Mouse (Mus musculus): Measurements from ENCODE around the gene Gm9803. TPM values are rescaled to one million over a fixed set of nuclear protein-coding genes. Genes with fewer than 3 reads are reported as not detected.

Gene Gm9803
- total RNA-seq (2023) = 1 to 10 TPM in 1 of 2 experiments, not detected in 1; 5.4 TPM

GRCm38 (mm10) chr10:43523931-43524330, at the start of gene Gm9803:
Gene Gm9803, plus strand, starts transcription at chr10:43524084.

GRCm38 (mm10) chr10:43478751-43479435, 45.0 kb upstream of the Gm9803 start, which contains the start of gene Bend3:
Gene Bend3, plus strand, starts transcription at chr10:43478831.

GRCm38 (mm10) chr10:43540442-43541152, 16.7 kb downstream of the Gm9803 start, which contains the start of gene 1700021F05Rik:
Gene 1700021F05Rik, minus strand, starts transcription at chr10:43540994.

Other genes starting within 250 kb of the Gm9803 start
- gene Bend3, start 45.3 kb upstream of the Gm9803 start, total RNA-seq (2023) = 1 to 10 TPM; 9.3 to 9.9 TPM
- gene 1700021F05Rik, start 16.9 kb downstream of the Gm9803 start, total RNA-seq (2023) = 10 to 100 TPM; 17.1 to 21.5 TPM
- 1 to 10 TPM; 3.3 to 7.4 TPM for gene Cd24a, start 54.2 kb downstream of the Gm9803 start, total RNA-seq (2023)